Mouse (Mus musculus) heart, embryonic 15.5 days (tissue): ENCODE data around the gene Vwa7. TPM values are rescaled to one million over a fixed set of nuclear protein-coding genes. Genes with fewer than 3 reads are reported as not detected.
"Not testable (repeated sequence)": the region's sequence is repeated elsewhere in the genome, so short reads cannot be mapped to it uniquely, and the experiment has no call there.

ENCODE experiments used
- ATAC-seq: fragments of 200-750 bp; cut with Nextera tagmentation; replicated peaks from 2 replicates; pipeline ENCODE4 v1.8.0; 2017; ENCODE audit warnings: low read depth, moderate TSS enrichment; ENCODE audit not compliant: insufficient number of reproducible peaks, insufficient read depth, low FRiP score
- H3K27ac ChIP-seq: fragments of 300-500 bp; sonication (generic); 2 replicates; pipeline ENCODE4 v1.5.1; 2015; ENCODE audit warnings: mild to moderate bottlenecking, inconsistent platforms
- H3K27me3 ChIP-seq: fragments of 300-500 bp; sonication (generic); 2 replicates; pipeline ENCODE4 v1.6.1; 2015; ENCODE audit warnings: inconsistent platforms
- H3K36me3 ChIP-seq: fragments of 300-500 bp; sonication (generic); 2 replicates; pipeline ENCODE4 v1.6.1; 2015; ENCODE audit warnings: mild to moderate bottlenecking, inconsistent platforms
- H3K4me1 ChIP-seq: fragments of 300-500 bp; sonication (generic); replicated peaks from 2 replicates; pipeline ENCODE4 v1.6.1; 2015; ENCODE audit warnings: inconsistent platforms
- H3K4me2 ChIP-seq: fragments of 300-500 bp; sonication (generic); 2 replicates; pipeline ENCODE4 v1.6.1; 2015; ENCODE audit warnings: inconsistent platforms, mild to moderate bottlenecking, moderate library complexity
- H3K4me3 ChIP-seq: fragments of 300-500 bp; sonication (generic); 2 replicates; pipeline ENCODE4 v1.5.1; 2015; ENCODE audit warnings: mild to moderate bottlenecking, inconsistent platforms
- H3K9ac ChIP-seq: fragments of 300-500 bp; sonication (generic); 2 replicates; pipeline ENCODE4 v1.6.1; 2015; ENCODE audit warnings: mild to moderate bottlenecking, inconsistent platforms
- H3K9me3 ChIP-seq: fragments of 300-500 bp; sonication (generic); replicated peaks from 2 replicates; pipeline ENCODE4 v1.6.1; 2016; ENCODE audit warnings: inconsistent platforms
- WGBS: fragments of 180-500 bp; shearing (Covaris S2); methylation state at CpG from one replicate; pipeline ENCODE4 v1.1.7; 2015; ENCODE audit warnings: mixed read lengths; 5-methylcytosine and 5-hydroxymethylcytosine counted together
- polyA plus RNA-seq: library from polyadenylated mRNA; unstranded; fragments of >200 nt; fragmentation: Nextera tagmentation; extraction: Ambion mirVana; gene quantifications from 2 replicates; pipeline ENCODE4 v1.2.1, GENCODE M21; 2015

Gene Vwa7
- polyA plus RNA-seq, 1 experiment from 2014 or later: 0.31 TPM

DNA sequence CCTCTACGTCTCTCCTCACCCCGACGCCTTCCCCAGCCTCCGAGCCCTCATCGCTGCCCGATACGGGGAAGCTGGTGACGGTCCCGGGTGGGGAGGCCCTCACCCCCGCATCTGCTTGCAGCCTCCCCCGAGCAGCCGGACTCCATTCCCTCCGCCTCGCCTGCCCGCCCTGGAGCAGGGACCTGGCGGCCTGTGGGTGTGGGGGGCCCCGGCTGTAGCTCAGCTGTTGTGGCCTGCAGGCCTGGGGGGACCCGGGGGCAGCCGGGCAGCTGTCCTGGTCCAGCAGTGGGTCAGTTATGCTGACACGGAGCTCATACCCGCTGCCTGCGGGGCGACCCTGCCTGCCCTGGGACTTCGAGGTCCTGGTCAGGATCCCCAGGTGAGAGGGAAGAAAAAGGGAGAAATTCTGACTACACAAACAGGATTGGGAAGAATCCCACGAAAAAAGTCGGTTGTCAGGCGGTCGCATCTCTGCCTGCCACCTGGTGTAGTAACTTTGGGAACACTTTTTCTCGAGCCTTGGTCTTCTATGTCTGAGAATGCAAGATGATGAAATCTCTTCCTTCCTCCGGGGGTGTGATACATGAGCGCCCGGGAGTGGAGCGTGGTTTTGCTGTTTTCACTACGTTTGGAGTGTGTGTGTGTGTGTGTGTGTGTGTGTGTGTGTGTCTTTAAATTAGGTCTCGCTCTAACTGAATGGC, 14.8 kb upstream of the Vwa7 start:
- peak overlapping the region; percentile 85 for H3K4me3 ChIP-seq
- H3K27me3 ChIP-seq: no peaks in the 10 kb centered on the region
- peak overlapping the region; percentile 95 for H3K27ac ChIP-seq
- peak overlapping the region; percentile 94 for H3K4me2 ChIP-seq
- WGBS: under 1% methylated on average over 35 of the region's 35 CpGs
- ATAC-seq: no peak; the same call in 1 of the 2 replicates
- peaks cover 49% of the 10 kb centered on the region for H3K4me1 ChIP-seq
- H3K9ac ChIP-seq: peak overlapping the region; percentile 88
- H3K36me3 ChIP-seq: peaks cover 39% of the 10 kb centered on the region
- no peaks in the 10 kb centered on the region for H3K9me3 ChIP-seq

DNA sequence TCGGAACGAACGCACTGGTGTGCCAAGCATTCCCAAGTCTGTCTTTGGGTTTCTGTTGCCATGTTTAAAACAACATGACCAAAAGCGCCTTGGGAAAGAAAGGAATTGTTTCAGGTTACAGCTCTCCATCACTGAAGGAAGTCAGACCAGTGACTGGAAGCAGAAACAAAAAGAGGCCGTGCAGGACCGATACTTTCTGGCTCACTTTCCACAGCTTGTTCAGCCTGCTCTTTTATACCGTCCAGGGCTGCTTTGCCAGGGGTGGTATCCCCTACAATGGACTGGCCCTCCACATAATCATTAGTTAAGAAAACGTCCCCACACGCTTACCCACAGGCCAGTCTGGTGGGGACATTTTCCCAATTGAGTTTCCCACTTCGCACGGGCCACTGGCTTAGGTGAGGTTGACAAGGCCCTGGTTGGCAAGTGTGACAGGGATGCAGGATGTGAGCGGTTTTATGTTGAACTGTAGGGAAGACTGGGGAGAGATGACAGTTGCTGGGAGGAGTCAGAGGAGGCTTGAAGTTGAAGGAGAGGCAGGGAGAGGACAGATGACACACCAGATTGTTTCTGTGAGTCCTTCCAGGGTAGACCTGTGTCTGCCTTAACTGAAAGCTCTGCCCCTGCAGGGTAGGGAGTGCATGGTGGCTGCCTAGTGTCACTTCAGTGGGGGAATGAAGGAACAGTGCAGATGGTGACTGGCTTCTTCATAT, 14.1 kb upstream of the Vwa7 start:
- Histone ChIP-seq H3K27ac (peak overlapping the region; percentile 95), H3K9ac (peak overlapping the region; percentile 88), H3K9me3 (no peaks in the 10 kb centered on the region), H3K36me3 (peaks cover 43% of the 10 kb centered on the region), H3K4me3 (peak overlapping the region; percentile 85), H3K4me2 (peak overlapping the region; percentile 94), H3K4me1 (peaks cover 43% of the 10 kb centered on the region), H3K27me3 (no peaks in the 10 kb centered on the region)
- no peak for ATAC-seq
- WGBS: 8% methylated on average over 12 of the region's 12 CpGs

DNA sequence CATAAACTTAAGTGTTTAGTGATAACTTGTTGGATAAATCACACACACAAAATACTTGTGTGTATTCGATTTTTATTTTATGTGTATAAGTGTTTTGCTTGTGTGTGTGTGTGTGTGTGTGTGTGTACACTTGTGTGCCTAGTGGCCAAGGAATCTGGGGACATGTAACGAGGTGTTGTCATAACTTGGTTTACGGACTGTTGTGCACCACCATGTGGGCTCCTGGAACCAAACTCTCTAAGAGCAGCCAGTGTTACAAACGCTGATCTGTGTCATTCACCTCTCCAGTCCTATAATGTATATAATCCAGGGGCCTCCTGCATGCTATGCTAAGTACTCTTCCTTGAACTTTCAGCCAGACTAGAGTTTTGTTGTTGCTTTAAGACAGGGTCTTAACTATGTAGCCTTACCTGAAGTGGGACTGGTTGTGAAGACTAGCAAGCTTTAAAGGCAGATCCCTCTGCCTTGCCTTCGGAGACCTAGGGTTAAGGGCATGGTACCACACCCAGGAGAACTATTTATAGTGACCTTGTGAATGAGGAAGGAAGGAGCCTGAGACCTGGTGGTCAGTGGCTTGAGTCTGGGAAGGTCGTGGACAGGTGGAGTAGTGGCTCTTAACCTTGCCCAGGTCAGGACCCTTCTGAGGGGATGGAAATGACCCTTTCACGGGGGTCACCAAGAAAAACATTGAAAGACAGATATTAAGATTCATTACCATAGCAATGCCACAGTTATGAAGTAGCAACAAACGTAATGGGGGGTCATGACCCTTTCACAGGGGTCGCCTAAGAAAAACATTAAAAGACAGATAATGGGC, 13.1 kb upstream of the Vwa7 start:
- H3K9ac ChIP-seq: no peak overlapping the region
- peaks cover 40% of the 10 kb centered on the region for H3K36me3 ChIP-seq
- ATAC-seq: no peak
- peak overlapping the region; percentile 95; the same call in 1 of the 2 replicates for H3K27ac ChIP-seq
- peaks cover 34% of the 10 kb centered on the region for H3K4me1 ChIP-seq
- no peaks in the 10 kb centered on the region for H3K9me3 ChIP-seq
- 57% methylated on average over 9 of the region's 9 CpGs for WGBS
- H3K4me3 ChIP-seq: no peak overlapping the region
- no peaks in the 10 kb centered on the region for H3K27me3 ChIP-seq
- peak overlapping the region; percentile 94; the same call in 1 of the 2 replicates for H3K4me2 ChIP-seq

DNA sequence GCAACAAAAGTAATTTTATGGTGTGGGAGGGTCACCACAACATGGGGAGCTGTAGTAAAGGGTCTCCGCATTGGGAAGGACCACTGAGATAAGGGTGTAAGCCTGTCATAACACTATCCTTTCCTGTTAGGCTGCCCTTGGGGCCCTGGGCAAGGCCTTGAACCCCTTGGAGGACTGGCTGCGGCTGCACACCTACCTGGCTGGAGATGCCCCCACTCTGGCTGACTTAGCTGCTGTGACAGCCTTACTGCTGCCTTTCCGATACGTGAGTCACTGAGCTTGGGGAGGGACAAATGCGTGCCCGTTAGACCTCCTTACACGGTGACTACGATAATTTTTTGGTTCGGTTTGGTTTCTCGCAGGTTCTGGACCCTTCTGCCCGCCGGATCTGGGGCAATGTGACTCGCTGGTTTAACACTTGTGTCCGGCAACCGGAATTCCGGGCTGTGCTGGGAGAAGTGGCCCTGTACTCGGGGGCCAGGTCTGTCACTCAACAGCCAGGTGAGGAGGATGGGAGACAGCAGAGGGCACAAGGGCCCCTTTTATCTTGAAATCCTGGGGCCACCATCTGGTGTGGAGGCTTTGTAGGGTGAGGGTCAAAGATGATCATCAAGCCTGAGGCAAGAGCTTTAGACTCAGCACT, 12.2 kb upstream of the Vwa7 start:
- Histone ChIP-seq H3K4me2 (no peak overlapping the region), H3K4me3 (no peak overlapping the region), H3K27me3 (no peaks in the 10 kb centered on the region), H3K36me3 (peaks cover 38% of the 10 kb centered on the region), H3K4me1 (peaks cover 26% of the 10 kb centered on the region), H3K9me3 (no peaks in the 10 kb centered on the region), H3K9ac (no peak overlapping the region), H3K27ac (no peak overlapping the region)
- no peak for ATAC-seq
- 91% methylated on average over 17 of the region's 17 CpGs for WGBS

DNA sequence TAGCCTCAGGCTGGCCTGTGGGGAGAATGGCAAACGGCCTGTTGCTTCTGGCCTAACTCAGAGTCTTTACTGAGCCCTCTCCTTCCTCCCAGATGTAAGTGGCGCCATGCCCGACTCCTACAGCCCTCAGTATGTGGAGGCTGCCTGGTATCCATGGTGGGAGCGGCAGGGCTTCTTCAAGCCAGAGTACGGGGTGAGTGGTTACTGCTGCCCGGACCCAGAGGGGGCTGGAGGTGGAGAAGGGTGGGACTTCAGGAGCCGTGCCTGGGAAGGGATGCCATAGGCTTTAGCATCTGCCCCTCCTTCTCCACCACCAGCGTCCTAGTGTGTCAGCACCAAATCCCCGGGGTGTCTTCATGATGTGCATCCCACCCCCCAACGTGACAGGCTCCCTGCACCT, 11.2 kb upstream of the Vwa7 start:
- Histone ChIP-seq H3K9ac (no peak overlapping the region), H3K4me3 (no peak overlapping the region), H3K27ac (no peak overlapping the region), H3K4me1 (peaks cover 16% of the 10 kb centered on the region), H3K4me2 (no peak overlapping the region), H3K27me3 (no peaks in the 10 kb centered on the region), H3K9me3 (no peaks in the 10 kb centered on the region), H3K36me3 (peaks cover 45% of the 10 kb centered on the region)
- ATAC-seq: no peak
- WGBS: 91% methylated on average over 10 of the region's 10 CpGs

DNA sequence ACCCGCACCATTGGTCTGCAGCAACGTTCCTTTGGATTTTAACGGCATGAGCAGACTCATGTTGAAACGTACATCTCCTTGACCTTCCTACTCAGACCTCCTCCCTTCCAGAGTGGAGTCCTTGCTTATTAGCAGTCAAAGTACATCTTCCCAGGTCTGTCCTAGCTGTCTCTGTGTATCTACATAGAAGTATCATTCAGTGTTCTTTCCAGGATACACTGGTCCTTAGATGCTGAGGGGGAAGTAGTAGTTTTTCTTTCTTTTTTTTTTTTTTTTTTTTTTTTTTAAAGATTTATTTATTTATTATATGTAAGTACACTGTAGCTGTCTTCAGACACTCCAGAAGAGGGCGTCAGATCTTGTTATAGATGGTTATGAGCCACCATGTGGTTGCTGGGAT, 10.5 kb upstream of the Vwa7 start:
- not testable (repeated sequence) for H3K27ac ChIP-seq, H3K9ac ChIP-seq, H3K27me3 ChIP-seq, H3K4me3 ChIP-seq, ATAC-seq, H3K9me3 ChIP-seq, H3K4me2 ChIP-seq
- H3K4me1 ChIP-seq: peaks cover 16% of the 10 kb centered on the region
- peaks cover 52% of the 10 kb centered on the region for H3K36me3 ChIP-seq
- WGBS: 91% methylated on average over 4 of the region's 5 CpGs

DNA sequence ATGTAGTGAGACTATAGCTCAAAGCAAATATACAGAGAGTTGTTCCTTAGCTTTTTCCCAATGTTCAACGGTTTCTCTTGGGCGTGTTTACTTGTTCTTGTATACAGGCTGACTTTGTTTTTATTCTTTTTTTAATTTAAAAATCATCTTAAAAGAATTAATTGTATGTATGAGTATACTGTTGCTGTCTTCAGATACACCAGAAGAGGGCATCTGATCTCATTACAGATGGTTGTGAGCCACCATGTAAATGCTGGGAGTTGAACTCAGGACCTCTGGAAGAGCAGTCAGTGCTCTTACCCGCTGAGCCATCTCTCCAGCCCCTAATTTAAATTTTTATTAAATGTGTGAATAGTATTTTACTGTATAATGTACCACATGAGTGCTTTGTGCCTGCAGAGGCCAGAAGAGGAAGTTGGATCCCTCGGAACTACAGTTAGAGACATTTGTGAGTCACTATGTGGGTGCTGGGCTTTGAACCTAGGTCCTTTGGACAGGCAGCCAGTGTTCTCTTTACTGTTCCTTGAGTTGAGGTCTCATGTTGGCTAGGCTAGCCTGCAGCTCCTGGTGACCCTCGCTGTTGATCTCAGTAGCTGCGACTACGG, 8.9 kb upstream of the Vwa7 start:
- Histone ChIP-seq H3K9ac (no peak overlapping the region), H3K27ac (no peak overlapping the region), H3K4me1 (peaks cover 9% of the 10 kb centered on the region), H3K36me3 (peaks cover 68% of the 10 kb centered on the region), H3K4me3 (no peak overlapping the region), H3K4me2 (no peak overlapping the region), H3K9me3 (no peaks in the 10 kb centered on the region), H3K27me3 (no peaks in the 10 kb centered on the region)
- WGBS: 93% methylated on average over 7 of the region's 7 CpGs
- ATAC-seq: no peak

DNA sequence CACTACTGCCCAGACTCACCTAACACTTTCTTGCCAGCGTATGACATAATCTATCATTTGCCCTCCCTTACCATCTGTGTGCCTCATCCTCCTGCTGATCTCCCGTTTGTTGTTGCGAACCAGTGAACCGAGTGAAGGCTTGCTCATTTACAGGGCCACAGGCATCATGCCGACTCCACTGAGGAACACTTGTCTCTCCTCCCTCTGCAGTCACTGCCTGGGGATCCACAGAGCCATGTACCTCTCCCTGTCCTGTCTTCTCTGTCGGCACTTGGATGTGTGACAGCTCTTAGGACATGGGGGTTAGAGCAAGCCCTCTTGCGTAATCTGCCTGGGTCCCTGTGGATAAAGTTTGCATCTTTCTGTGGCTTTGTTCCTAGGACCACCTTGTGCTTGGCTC, 6.8 kb upstream of the Vwa7 start:
- Histone ChIP-seq H3K27ac (no peak overlapping the region), H3K4me1 (no peaks in the 10 kb centered on the region), H3K9me3 (no peaks in the 10 kb centered on the region), H3K27me3 (no peaks in the 10 kb centered on the region), H3K9ac (no peak overlapping the region), H3K4me3 (no peak overlapping the region), H3K36me3 (peaks cover 84% of the 10 kb centered on the region), H3K4me2 (no peak overlapping the region)
- no peak for ATAC-seq
- WGBS: 86% methylated on average over 7 of the region's 7 CpGs

DNA sequence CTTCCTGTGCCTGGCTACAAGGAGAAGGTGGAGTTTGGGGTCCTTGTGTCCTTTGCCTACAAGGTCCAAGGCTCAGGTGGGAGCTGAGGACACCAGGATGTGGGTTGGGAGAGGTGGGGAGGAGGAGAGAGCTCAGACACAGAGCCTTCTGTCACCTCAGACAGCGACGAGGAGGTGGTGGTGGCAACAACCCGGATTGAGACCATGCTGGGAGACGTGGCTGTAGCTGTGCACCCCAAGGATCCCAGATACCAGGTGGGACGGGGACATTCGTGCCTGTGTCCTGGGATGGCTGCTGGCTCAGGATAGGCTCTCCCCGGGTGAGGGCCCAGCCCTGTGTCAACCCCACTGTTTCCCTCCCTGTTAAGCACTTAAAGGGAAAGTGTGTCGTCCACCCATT, 4.9 kb upstream of the Vwa7 start:
- Histone ChIP-seq H3K9ac (no peak overlapping the region), H3K4me1 (peaks cover 10% of the 10 kb centered on the region), H3K27ac (no peak overlapping the region), H3K36me3 (peaks cover 80% of the 10 kb centered on the region), H3K4me2 (no peak overlapping the region), H3K27me3 (no peaks in the 10 kb centered on the region), H3K9me3 (no peaks in the 10 kb centered on the region), H3K4me3 (no peak overlapping the region)
- ATAC-seq: no peak
- 91% methylated on average over 8 of the region's 8 CpGs for WGBS

DNA sequence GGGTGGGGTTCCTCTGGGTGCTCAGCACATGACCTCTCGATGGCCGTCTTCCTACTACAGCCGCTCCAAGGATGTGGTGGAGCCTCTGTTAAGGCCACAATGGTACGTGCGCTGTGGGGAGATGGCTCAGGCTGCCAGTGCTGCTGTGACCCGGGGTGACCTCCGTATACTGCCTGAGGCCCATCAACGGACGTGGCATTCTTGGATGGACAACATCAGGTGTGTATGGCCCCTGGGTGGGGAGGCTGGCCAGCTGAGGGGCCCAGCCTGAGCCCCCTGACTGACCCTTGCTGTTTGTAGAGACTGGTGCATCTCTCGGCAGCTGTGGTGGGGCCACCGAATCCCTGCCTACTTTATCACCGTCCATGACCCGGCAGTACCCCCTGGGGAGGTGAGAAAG, 3.9 kb upstream of the Vwa7 start:
- peaks cover 72% of the 10 kb centered on the region for H3K36me3 ChIP-seq
- H3K4me3 ChIP-seq: no peak overlapping the region
- no peak overlapping the region for H3K27ac ChIP-seq
- WGBS: 75% methylated on average over 13 of the region's 13 CpGs
- no peaks in the 10 kb centered on the region for H3K27me3 ChIP-seq
- H3K9ac ChIP-seq: no peak overlapping the region
- no peaks in the 10 kb centered on the region for H3K9me3 ChIP-seq
- no peak overlapping the region for H3K4me2 ChIP-seq
- no peak for ATAC-seq
- H3K4me1 ChIP-seq: peaks cover 16% of the 10 kb centered on the region

DNA sequence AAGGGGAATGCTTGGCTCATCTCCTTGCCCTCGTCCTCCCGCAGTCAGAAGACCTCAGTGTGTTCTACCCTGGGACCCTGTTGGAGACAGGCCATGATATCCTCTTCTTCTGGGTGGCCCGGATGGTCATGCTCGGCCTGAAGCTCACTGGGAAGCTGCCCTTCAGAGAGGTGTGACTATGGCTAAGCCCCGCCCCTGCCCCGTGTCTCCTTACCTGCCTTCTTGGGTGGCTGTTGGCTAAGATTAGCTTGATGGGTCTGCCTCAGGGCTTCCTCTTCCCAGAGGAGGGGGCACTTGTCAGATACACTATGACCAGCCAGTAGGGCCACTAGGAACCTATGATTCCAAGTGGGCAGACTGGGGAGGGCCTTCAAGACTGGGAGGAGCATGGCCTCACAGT, 3.2 kb upstream of the Vwa7 start:
- no peaks in the 10 kb centered on the region for H3K27me3 ChIP-seq
- peaks cover 67% of the 10 kb centered on the region for H3K36me3 ChIP-seq
- no peaks in the 10 kb centered on the region for H3K9me3 ChIP-seq
- H3K27ac ChIP-seq: no peak overlapping the region
- H3K4me2 ChIP-seq: no peak overlapping the region
- no peak overlapping the region for H3K9ac ChIP-seq
- WGBS: 70% methylated on average over 6 of the region's 6 CpGs
- ATAC-seq: no peak
- H3K4me1 ChIP-seq: peaks cover 16% of the 10 kb centered on the region
- no peak overlapping the region for H3K4me3 ChIP-seq
